Mouse (Mus musculus) testis, adult 2 months (tissue): ENCODE results near the gene Iqce.

Experiments used
- CTCF ChIP-seq: fragments of 200-500 bp; IDR thresholded peaks from 2 replicates; pipeline ENCODE4 v1.5.1; 2012; ENCODE audit warnings: low read depth, mild to moderate bottlenecking, inconsistent platforms, low read length, moderate library complexity; ENCODE audit not compliant: control insufficient read depth, insufficient read depth, insufficient replicate concordance
- POLR2A ChIP-seq: fragments of 200-500 bp; IDR thresholded peaks from 2 replicates; pipeline ENCODE4 v1.6.1; 2012; ENCODE audit warnings: low read depth, mild to moderate bottlenecking, inconsistent platforms, low read length, moderate library complexity; ENCODE audit not compliant: control insufficient read depth

DNA sequence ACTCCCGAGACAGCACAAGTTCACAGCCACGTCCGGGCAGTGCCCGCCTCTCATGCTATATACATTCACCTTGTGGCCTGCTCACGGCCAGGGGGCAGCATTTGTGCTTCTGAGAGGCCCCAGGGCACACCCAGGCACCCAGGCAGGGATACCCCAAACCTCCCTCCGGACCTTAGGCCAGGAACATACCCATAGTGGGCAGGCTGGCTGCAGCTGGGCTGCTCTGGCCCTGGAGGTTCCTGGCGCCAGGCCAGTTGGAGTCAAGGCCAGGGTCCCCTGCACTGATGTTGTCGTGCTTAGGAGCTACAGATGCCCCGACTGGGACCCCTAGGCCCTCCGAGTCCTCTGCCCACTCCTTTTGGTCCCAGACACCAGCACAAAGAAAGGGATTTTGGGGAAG is 80.7 kb downstream of the Iqce start:
- TF ChIP-seq POLR2A (no peak), CTCF (no peak)
